In the genomic region with DNA sequence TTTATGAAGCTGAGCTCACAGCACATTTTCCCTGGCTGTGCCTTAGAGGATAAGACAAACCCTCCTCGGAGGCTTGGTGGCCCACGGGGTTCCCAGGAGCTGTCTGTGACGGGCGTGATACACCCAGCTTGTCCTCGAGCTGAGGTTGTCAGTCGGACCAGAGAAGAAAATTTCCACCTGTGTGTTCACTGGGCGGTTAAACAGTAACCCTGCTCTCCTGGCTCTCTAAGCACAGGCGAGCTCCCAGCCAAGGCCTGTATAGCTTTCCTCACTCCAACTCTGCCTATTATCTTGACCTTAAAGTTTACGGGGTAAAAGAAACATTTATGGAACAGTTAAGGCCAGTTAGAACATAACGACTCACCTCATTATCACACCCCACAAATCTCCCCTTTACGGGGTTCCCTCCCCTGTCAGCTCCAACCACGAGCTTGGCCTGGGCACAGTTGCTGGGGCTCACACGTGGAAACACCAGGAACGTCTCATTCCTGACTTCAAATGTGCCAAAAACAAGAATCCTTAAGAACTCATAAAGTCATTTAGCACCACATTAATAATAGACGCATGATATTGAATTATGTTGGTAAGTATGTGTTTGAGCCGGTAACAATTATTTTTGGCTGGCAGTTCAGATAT, we compare ENCODE assay signal across 12 mouse cellular contexts.
A peak's percentile ranks its signal among the peaks of the same experiment; 100 is the strongest.
DNase-seq lines count a peak whose midpoint lies in the region; ATAC-seq and TF ChIP-seq lines count a peak whose summit lies in the region.
"Had no signal": no experiment of that assay in that cellular context is flagged by ENCODE, and none has a peak within 500 bp of the region (broad histone marks: within the 10 kb centered on the region; RNA-seq: fewer than 3 reads in every experiment).

No protein-coding gene starts in this region.

- no peak for TF ChIP-seq POLR2A in lung, adult 2 months (IDR thresholded peaks at IDR 0.05; ENCODE audit: borderline replicate concordance, extremely low read depth, low read depth, low read length)

- 54% methylated on average over 16 of the region's 16 CpGs for WGBS in lung, adult 2 months
- 63% methylated on average over 16 of the region's 16 CpGs for WGBS in liver, embryonic 13.5 days (ENCODE audit: insufficient replicate concordance)
- WGBS in hindbrain, postnatal 0 days, result 91% methylated on average over 16 of the region's 16 CpGs

- no peaks in the 10 kb centered on the region for H3K36me3 ChIP-seq in liver, embryonic 13.5 days
- H3K36me3 ChIP-seq in hindbrain, postnatal 0 days (ENCODE audit: insufficient read depth, low read length), result no peaks in the 10 kb centered on the region
- H3K36me3 ChIP-seq: heart, embryonic 13.5 days; hindbrain, embryonic 13.5 days; midbrain, embryonic 12.5 days had no signal

- no peak for TF ChIP-seq CTCF in lung, adult 2 months (IDR thresholded peaks at IDR 0.05; ENCODE audit: insufficient read depth, low read length)
- TF ChIP-seq CTCF in hindbrain, postnatal 0 days (IDR thresholded peaks at IDR 0.05; ENCODE audit: low read depth), result no peak

- H3K27me3 ChIP-seq in liver, embryonic 13.5 days, result no peaks in the 10 kb centered on the region
- H3K27me3 ChIP-seq in hindbrain, postnatal 0 days (ENCODE audit: insufficient read depth, low read length), result no peaks in the 10 kb centered on the region
- H3K27me3 ChIP-seq: heart, embryonic 13.5 days; midbrain, embryonic 12.5 days had no signal

- H3K9me3 ChIP-seq in liver, embryonic 13.5 days (replicated peaks), result no peaks in the 10 kb centered on the region
- H3K9me3 ChIP-seq in hindbrain, postnatal 0 days (ENCODE audit: low read length), result no peaks in the 10 kb centered on the region
- H3K9me3 ChIP-seq: hindbrain, embryonic 13.5 days; midbrain, embryonic 12.5 days had no signal

- H3K9ac ChIP-seq in liver, embryonic 13.5 days, result no peak overlapping the region
- H3K9ac ChIP-seq in hindbrain, postnatal 0 days (replicated peaks; ENCODE audit: low read length), result no peak overlapping the region
- H3K9ac ChIP-seq: heart, embryonic 13.5 days; hindbrain, embryonic 13.5 days; midbrain, embryonic 12.5 days had no signal

- no peak overlapping the region for H3K4me2 ChIP-seq in liver, embryonic 13.5 days
- H3K4me2 ChIP-seq in hindbrain, postnatal 0 days (ENCODE audit: low read depth, low read length), result no peak overlapping the region
- H3K4me2 ChIP-seq: heart, embryonic 13.5 days; hindbrain, embryonic 13.5 days; midbrain, embryonic 12.5 days had no signal

- DNase-seq in lung, adult 18-20 months, result peak; percentile 50 to 55
- no peak for DNase-seq in lung, adult 2 months
- DNase-seq in kidney, postnatal 25 days, result peak; percentile 80 to 87
- no peak for DNase-seq in liver, embryonic 13.5 days
- peak; percentile 21 to 84 for DNase-seq in lung, postnatal 4 days
- DNase-seq in gastrocnemius, adult 8-10 months (ENCODE audit: low spot score in 2 of 2), result no peak
- DNase-seq in layer of hippocampus, adult 18-20 months (ENCODE audit: low spot score in 2 of 2), result no peak
- DNase-seq in hindbrain, postnatal 0 days (ENCODE audit: low spot score), result no peak
- DNase-seq: gastrocnemius, adult 2 months had no signal

- no peak for ATAC-seq in liver, embryonic 13.5 days (ENCODE audit: low read depth)
- ATAC-seq in hindbrain, postnatal 0 days, result no peak

- no peak overlapping the region for H3K4me3 ChIP-seq in lung, adult 2 months (replicated peaks; ENCODE audit: extremely low read depth, low read depth, low read length)
- H3K4me3 ChIP-seq in liver, embryonic 13.5 days (replicated peaks), result no peak overlapping the region
- no peak overlapping the region for H3K4me3 ChIP-seq in hindbrain, postnatal 0 days (ENCODE audit: low read length)
- H3K4me3 ChIP-seq: gastrocnemius, adult 2 months; heart, embryonic 13.5 days; hindbrain, embryonic 13.5 days; midbrain, embryonic 12.5 days had no signal

- peak overlapping the region; percentile 24; the same call in 1 of the 2 replicates for H3K27ac ChIP-seq in liver, embryonic 13.5 days
- no peak overlapping the region for H3K27ac ChIP-seq in hindbrain, postnatal 0 days
- H3K27ac ChIP-seq: gastrocnemius, adult 2 months; heart, embryonic 13.5 days; hindbrain, embryonic 13.5 days; midbrain, embryonic 12.5 days had no signal

- no peaks in the 10 kb centered on the region for H3K4me1 ChIP-seq in lung, adult 2 months (ENCODE audit: control insufficient read depth, insufficient read depth, low read length)
- 0 out of 2 replicates have a peak, but pooled peaks cover 5% of the 10 kb centered on the region for H3K4me1 ChIP-seq in liver, embryonic 13.5 days (replicated peaks)
- no peaks in the 10 kb centered on the region for H3K4me1 ChIP-seq in hindbrain, postnatal 0 days (ENCODE audit: insufficient read depth, low read length)
- H3K4me1 ChIP-seq: heart, embryonic 13.5 days had no signal

Comparison
In these comparisons a context has a peak if more than half of its experiments do, and no peak if none do; other contexts are left out.
1. DNase-seq: peak in lung, adult 18-20 months (2 of 2), kidney, postnatal 25 days (2 of 2) and lung, postnatal 4 days (2 of 2); none in lung, adult 2 months (single experiment), liver, embryonic 13.5 days (single experiment), gastrocnemius, adult 8-10 months (0 of 2), layer of hippocampus, adult 18-20 months (0 of 2) and hindbrain, postnatal 0 days (single experiment).